Mouse (Mus musculus) adrenal gland (tissue): Measurements from ENCODE around the gene Kcnj12.

Source experiments
- intact Hi-C: fragments of 180-260 bp; cut with DNase I; formaldehyde crosslinking; loops from one replicate; pipeline ENCODE4 v1.15.1; 2025

The Kcnj12 gene

DNA sequence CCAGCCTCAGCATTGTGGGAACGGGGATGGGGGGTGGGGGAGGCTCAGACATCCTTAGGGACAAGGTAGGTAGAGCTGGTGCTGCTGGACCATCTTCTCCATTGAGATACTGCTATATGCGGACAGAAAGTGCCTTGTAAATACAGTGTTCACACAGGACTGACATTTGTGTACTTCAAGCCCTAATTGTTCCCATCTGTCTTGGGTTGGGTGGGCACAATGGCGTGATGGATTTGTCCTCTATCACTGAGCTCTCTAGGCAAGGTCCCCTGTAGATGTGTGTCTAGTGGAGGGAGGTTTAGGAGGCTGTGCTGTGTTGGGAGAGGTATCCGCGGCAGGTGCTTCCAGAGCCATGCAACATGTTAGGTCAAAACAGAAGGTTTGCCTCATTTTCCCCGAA, 2.0 kb downstream of the Kcnj12 start:
- intact Hi-C loops, result no loop called here

DNA sequence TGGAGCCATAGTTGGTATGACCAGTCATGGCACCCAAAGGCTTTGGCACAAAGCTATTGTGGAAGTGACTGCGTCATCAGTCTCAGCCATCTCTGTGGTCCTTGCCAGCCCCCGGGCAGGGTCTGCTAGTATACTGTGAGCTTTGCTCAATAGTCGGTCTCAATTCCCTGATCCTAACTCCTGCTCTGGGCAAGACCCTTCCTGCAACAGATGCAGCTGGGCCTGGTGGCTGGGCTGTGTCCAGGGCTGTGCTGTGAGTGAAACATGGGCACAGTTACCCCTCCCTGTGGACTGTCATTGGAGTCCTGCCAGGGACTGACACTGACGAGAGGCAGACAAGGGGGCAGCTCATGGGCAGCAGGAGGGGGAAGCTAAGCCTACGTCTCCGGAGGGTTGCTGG, 2.6 kb downstream of the Kcnj12 start:
- intact Hi-C loops, result no loop called here

DNA sequence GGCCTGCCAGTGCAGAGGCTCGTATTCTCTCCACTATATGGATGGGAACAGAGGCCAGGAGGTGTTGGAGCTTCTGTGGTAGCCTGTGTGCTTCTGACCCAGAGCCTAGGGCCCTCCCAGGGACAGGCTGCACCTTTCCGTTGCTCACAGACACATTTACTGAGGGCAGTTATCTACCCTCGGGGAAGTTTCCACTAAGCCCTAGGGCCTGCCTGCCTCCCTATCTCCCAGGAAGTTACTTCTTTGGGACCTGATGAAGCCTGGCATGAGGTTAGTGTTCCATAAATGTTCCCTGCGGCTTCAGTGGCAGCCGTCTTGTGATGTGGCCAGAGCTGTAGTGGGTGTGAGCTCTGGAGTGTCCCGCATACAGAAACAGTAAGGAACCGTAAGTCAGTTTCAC, 3.2 kb downstream of the Kcnj12 start:
- intact Hi-C loops, result no loop called here

DNA sequence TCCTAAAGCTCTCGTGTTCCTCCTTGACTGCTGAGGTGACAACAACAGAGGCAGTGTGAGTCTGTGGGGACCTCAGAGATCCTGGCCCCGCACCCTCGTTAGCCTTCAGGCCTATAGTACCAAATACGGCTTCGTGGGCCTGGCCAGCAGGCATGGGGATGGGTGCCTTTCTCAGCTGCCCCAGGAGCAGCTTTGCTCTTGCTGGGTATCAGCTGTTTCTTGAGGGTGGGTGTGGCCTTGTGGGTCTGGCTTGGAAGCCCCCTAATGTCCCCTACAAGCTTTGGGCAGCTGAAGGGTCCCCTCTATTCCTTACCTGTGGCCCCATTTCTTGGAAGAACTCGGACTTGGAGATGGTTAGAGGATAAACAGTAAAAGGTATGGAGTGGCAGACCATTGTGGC, 4.0 kb downstream of the Kcnj12 start:
- intact Hi-C loops, result no loop called here

DNA sequence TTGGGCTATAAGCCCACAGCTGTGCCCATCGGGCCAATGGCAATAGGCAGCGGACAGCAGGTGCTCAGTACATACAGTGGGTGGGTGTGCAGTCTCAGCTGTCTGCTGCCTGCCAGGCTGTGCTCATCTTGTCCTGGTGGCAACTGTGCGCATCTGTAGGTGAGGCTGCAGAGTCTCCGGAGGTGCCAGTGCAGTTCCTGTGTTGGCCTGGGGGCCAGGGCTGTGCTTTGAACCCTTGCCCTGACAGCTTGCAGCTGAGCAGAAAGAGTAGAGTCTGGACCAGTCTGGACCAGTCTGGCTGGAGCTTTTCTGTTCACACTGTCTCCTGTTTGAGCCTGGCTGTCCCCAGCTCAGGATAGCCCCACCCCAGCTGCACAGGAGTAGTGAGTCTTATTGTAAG, 4.8 kb downstream of the Kcnj12 start:
- intact Hi-C loops, result no loop called here

DNA sequence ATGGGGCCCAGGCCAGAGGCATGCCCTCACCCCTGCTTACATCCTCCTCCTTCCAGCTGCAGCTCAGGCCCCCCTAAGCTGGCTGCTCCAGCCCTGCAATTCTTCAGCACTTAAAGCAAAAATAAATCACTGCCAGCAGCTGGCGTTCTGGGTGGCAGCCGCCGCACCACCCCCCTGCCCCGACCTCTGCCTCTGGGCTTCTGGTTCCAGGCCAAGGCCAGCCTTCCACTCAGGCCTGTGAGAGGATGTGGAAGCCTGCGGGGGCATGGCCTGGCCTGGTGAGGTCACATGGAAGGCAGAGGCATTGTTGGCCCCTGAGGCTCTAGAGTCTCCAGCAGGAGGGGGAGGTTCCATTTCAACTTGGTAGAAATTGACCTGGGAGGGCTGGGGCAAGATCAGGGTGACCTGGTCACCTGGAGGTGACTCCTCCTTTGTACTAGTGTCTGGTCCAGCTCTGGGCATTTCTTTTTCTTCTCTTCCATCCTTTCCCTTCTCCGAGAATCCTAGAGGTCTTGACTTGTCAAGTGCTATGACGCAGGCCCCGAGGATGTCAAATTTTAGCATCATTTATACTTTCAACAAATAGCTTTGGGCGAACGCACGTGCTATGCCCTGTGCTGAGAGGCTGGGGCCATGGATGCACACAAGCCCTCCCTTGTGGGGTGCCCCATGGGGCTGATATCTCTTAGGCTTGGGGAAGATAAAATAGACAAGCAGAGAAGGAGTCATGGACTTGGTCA, 6.0 kb downstream of the Kcnj12 start:
- intact Hi-C loops, result no loop called here

DNA sequence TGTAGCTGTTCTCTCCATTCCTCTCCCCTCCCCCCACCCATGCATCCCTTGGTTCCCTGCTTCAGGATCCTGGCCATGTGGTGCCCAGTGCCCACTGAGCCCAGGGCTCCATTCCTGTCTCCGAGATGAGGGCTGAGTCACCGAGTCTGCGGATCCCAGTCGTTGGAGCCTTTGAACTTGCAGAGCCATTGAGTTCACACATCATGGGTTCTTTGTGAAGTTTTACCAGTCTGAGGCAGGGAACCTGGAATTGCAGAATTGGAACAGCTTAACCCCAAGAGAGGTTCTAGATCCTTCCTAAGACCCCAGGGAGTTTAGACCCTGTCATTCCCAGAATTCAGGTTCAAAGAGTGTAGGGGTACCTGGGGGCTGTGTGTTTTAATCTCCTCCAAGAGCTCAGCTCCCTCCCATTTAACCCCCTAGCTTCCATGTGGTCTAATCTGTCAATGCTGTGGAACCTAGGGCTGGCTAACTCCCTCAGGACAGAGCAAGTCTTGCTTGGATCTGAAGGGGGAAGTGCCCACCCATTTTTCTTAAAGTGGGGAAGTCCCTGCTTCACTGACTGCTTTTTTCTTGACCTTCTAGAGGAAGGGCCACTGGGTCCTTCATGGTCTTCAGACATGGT, 6.9 kb downstream of the Kcnj12 start:
- intact Hi-C loops, result no loop called here

DNA sequence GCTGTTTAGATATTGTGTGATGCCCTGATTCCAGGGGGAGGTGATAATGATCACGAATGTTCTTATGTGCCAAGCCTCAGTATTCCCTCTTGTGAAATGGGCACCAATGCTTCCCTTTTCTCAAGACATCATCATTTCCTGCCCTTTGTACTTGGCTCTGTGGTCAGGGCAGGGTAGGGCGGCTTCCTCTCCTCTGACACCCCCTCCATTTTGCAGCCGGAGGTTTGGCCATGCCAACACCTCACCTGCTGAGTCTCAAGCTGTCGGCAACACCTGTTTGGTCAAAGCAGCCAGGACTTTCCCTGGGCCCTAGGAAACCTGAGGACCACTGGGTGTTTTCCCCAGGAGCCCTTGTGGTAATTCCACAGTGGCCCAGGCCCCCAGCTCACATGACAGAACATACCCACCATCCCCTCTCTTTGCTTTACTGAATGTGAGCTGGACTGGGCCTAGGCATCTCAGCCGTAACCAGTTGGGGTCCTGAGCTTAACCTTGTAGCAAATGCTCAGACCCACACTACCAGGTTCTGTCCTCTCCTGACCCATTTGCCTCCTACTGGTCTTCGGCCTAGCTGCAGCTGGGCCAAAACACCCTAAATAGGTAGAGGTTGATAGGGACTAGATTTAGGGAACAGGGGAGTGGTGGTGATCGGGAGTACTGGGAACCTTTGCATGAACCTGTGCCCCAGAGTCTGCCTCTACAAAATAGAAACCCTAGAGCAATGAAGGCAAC, 7.7 kb downstream of the Kcnj12 start:
- intact Hi-C loops, result no loop called here

DNA sequence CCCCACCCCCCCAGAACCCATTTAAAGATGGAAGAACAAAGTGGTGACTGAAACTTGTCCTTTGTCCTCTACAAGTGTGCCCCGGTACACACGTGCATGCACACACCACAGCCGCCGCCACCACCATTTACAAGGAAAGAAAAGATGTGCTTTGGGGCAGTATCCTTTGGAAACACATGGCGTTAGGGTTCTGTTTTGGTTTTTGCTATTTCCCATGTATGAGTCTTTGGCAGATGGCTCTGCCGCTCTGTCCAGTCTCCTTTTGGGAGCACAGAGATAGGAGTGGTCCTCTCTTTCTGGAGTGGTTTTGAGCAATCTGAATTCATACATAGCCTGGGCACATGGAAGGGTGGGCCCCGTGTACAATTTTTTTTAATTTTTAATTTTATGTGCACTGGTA, 8.8 kb downstream of the Kcnj12 start:
- intact Hi-C loops, result no loop called here

DNA sequence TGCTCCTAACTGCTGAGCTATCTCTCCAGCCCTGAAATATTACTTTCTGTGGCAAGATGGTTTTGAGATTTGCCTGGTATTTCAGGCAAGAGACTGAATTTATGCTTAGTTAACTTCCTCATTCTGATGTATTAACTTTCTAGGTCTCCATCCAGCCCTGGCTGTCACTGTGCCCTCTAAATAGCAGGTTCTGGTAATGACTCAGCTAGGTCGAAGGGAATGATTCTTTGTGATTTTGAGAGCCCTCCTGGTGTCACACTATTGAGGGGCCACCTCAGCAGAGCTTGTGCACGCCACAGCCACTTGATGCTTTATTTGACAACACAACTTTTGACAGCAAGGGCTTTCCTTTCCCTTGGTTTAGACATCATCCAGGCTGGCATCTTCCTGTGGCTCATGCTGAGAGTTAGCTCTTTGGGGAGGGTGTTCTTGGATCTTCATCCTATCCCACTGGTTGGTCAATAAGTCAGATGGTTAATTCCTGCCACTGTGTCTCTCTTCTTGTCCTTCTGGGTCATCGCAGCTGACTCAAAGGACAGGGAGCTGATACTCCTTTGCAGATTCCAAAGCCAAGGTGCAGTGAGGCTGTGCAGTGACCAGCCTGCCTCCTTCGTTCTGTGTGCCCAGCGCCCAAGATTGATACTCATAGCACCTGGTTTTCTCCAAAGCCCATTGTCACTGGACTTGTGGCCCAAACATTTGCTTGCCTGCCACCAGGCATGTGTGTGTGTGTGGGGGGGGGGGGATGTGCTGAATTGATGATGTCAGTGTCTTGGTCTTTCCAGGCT, 9.5 kb downstream of the Kcnj12 start:
- intact Hi-C loops, result no loop called here

DNA sequence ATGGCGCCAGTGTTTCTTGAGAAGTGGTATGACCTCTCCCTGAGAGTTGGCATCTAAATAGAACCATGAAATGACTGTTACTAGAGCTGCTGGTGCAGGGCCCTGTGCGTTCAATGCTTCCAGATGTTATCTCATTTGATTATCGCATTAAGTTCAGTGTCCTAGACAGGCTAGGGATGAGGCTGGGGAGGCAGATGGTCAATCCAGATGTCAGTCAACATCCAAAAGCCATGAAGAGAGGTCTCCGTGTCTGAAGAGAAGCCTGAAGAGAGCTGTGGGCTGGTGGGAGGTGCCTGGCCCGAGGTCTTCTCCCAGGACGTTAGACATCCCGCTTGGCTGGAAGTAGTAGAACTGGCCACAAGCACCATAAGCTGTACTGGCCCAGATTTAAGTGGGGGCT, 10.1 kb downstream of the Kcnj12 start:
- intact Hi-C loops, result no loop called here

DNA sequence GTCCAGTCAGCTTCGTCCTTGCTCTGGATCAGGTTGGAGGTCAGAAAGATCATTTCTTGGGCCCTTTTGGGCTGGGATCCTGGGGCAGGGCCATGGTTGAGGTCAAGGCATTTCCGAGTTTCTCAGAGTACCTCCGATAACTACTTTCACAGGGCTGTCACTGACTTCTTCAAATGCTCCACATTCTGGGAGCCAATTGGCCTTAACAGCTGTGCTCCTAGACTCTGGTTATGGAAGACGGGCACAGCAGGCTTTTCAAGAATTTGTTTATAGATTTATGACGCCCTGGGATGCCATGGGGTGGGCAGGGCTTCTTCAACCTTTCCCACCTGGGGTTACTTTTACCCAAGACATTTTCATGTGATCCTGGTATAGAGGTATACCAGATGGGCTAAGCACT, 10.8 kb downstream of the Kcnj12 start:
- intact Hi-C loops, result no loop called here

DNA sequence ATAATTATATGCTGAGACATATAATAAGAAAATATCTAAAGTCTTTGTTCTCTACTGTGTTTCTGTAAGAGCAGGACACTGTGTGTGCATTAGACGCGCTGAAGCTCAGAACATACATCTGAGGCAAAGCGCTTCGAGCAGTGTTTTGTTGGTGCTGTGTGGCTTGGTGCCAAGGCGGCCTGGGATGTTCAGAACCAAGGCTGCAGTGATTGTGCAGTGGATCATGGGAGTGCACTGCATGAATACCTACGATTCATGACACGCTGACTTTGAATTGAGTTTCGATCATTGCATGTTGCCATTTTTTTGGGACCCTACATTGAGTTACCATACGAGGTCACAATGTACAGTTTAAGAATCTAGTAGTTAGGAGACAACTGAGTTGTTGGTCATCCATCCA, 14.3 kb downstream of the Kcnj12 start:
- intact Hi-C loops, result no loop called here

DNA sequence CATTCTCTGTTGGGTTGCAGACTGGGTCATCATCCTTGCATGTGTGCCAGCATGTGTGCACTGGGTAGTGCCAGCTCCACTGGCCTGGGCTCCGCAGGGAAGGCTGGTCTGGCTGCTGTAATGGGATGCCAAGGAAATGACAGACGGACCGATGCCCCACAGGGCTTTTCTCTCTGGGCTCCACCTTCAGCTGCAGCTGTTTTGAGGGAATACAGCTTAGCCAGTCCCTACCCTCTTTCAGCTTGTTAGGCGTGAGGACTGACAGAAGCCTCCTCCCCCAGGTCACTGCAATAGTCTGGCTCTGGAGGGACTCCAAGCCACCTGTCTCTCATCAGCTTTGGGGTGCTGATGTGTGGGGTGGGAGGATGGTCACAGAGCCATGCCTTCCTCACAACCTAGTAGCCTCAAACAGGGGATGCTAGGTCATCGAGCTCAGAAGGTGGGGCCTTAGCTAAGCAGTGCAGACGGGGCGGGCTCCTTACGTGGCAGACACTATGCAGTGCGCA, 16.0 kb downstream of the Kcnj12 start:
- intact Hi-C loops, result no loop called here

DNA sequence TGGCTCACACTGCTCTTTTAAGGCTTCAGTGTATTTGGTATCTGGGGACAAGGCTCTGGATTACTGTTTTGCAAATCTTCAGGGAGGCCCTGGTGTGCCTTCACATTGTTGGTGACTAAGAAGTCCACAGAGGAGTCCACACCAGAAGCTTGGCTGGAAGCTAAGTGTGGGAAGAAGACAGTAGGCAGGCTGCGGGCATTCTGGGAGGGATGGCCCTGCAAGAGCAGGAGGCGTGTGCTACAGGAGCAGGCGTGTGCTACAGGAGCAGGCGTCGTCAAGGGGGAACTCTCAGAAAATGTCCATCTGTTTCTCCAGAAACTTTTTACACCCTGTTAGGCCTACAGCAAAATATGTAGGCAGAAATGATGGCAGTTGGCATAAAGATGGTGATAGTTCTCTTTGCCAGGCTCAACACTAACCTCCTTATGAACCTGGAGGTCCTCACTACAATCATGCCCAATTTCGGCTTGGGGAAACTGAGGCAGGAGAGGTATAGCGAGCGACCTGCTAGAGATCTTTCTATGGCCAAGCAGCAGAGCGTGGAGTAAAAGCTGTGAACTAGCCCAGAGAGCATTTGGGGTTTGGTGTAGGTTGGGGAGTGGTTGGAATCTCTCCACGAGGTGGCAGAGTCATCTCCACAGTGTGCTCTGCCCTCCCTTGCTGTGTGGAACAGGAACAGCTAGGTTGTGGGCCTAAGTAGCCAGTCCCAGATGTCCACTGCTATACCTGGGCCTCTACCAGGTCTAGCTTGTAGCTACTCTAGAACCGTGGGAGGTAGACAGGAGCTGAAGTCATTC, 18.7 kb downstream of the Kcnj12 start:
- intact Hi-C loops, result loop anchor here (5.0 kb wide), 1 partner anchor 89 kb away; no protein-coding TSS in a partner anchor

DNA sequence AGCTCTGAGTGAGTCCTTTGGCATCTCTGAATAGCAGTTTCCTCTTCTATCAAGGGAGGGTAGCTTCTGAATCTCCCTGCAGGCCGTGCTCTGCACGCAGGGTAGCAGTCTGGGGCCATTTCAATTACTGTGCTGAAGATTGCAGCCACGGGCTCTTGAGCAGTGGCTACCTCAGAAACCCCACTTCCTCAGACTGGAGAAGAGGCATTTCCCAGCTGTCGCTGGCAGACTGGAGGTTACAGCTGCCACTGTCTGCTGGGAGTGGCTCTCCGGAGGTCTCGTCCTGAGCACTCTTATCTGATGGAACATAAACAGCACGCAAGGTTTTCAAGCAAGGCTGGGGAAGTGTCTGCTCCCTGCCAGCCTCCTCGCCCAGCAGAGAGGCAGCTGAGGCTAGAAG, 20.2 kb downstream of the Kcnj12 start:
- intact Hi-C loops, result loop anchor here (5.0 kb wide), 1 partner anchor 90 kb away; no protein-coding TSS in a partner anchor

DNA sequence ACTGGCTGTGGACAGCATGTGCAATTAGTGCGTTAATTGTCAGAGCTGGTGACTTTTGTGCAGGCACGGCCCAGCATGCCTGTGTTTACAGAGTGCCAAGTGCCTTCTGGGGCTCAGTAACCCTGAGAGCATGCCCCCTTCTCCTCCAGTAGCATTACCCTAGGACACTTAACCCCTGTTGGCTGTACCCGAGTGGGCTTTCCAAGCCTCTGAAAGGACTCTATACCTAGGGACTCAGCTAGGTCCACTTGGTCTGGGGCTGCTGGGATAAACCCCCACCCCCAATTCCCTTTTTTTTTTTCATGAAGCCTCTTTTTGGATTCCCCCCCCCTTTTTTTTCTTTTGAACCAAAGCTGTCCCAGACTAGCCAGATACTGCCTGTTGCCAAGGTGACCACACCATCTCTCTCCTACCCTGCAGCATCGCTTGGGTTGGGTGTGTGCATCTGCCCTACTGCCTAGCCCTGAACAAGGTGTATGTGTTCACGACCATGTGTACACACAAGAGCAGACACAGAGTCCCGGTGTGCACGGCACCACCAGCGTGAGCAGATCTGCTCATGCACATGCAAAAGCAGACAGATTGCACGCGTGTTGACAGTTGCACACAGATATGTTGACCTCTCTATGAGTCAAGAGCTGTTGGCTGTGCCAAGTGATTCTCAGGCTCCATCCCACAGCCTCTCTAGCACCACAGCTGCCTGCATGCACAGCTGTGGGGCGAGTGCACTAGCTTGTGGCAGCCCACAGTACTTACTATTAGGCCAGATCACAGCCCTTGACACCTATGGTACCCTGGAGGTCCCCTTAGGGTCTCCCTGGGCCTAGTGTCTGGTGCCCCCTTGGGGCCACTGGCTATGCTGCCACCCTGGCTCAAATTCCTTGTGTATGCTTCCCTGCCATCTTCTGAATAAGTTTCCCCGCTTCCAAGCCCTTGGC, 21.0 kb downstream of the Kcnj12 start:
- intact Hi-C loops, result loop anchor here (5.0 kb wide), 1 partner anchor 91 kb away; no protein-coding TSS in a partner anchor

DNA sequence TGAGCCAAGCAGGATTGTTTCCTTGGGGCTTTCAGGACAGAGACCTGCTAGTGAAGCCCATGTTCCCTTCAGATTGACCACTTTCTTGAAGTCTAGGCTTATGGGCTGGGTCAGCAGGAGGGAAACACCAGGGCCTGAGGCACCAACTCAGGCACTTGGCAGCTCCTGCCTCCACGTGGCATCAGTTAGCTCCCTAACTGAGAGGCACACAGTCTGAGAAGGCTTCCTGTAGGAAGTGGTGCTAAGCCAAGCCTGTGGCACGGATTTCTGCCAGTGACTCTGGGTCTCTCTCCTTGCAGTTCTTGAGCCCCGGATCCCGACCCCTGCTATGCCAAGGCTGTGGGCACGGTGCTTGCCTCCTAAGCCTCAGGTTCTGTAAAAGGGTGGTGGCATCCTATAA, 22.4 kb downstream of the Kcnj12 start:
- intact Hi-C loops, result loop anchor here (5.0 kb wide), 1 partner anchor 92 kb away; no protein-coding TSS in a partner anchor

DNA sequence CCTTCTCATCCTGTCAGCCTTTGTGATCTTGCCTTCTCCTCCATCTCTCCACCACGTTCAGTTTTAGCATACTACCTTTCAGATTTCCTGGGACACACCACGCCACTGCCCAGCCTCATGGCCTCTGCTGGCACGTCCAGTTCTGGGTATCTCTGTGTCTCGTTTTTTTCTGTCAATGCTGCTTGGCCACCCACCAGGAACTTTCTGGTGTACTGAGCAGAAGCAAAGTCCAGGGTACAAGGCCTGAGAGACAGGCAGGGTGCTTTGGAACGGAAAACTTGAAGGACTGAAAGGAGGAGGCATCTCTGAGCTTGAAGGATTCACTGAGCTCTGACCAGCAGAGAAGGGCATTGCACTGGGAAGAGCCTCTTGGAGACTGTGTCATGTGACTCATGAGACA, 25.1 kb downstream of the Kcnj12 start:
- intact Hi-C loops, result no loop called here
